Mouse (Mus musculus) kidney, postnatal 36 days (tissue): ENCODE results near the gene Gm3127.
A peak's percentile ranks its signal among the peaks of the same experiment; 100 is the strongest.
"Not testable (repeated sequence)": the region's sequence is repeated elsewhere in the genome, so short reads cannot be mapped to it uniquely, and the experiment has no call there.

Source experiments
- DNase-seq, 2 experiments: peaks; one replicate each; pipeline ENCODE4 v3.0.0; 2021 to 2022; ENCODE audit warnings: mixed read lengths in 2 of 2

Gene Gm3127

DNA sequence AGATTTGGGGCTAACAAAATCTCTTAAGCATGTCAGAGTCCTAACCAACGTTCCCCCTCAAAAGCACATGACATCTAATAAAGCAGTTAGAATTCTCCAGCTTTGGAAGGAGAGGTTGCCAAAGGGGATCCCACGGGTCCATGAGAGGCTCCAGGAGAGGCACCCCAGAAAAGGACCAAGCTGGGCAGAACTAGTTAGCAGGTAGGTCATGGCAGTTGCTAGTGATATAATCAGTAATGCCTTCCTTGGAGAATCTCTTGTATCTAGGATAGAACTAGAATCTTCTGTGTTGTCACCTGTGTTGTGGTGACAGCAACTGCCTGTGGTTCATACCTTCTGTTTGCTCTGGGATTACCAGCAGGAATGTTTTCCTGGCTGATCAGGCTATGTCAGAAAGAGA, at the start of gene Gm3127:
Gene Gm3127 (plus strand): TSS at position 301 of the 400 bp plus-strand sequence.
- not testable (repeated sequence) for DNase-seq

DNA sequence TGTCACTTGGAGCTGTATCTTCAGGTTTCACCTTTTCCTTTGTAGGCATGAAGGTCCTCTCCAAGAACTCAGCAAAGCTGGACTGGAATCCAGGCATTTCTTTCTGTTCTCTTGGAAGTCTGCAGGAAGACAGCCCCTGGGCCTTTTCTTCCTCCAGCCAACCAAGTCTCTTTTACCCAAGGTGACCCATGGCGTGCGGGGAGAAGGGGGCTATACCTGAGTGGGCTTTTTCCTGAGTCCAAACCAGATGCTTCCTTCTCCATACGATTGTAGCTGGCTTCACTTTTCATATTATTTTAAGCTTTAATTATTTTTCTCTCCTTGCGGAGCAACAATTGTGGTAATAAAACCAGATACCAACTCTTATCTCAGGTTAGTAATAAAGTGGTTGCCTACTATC, 23.2 kb upstream of the Gm3127 start:
- peak in 1 of 2 experiments; percentile 0 for DNase-seq

DNA sequence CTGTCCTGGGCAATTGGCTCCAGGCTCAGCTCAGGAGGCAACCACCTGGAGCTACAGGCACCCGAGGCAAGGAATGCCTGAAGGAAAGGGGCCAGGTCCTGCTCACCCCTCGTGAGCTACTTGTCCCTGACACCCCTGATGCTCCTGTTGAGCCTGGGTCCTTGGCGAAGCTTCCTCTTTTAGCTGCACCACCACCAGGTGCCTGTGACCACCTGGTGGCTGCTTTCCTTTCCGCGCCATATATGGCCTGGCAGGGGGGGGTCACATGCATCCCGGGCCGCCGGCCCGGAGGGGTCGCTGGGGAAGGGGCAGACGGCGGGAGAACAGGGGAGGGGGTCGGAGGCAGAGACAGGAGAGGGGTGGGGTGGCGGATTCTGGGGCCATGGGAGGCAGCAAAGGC, 17.2 kb downstream of the Gm3127 start:
- DNase-seq, result not testable (repeated sequence)

GRCm38 (mm10) chr14:4182491-4183210, 17.8 kb downstream of the Gm3127 start, which contains the start of gene Gm2974:
Gm2974 (plus strand) TSS chr14:4182576.
- peak in 1 of 2 experiments; percentile 10 for DNase-seq

DNA sequence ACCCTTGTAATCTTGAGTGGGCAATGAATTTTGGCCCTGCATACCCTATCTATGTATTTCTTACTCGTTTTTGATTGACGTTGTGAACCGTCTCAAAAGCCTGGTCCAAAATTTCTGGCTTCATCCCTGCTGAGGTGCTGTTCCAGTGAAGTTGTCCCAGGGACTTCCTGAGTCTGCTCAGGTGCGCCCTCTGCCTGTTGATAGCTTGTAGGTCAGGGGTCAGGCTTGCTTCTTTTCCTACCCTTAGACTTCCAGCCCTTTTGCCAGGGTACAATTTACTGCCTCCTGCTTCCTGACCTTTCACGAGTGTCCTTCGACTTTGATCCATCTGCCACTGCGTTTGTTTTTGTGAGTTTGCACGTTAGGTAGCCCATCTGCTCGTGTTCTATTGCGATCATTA, 18.5 kb downstream of the Gm3127 start:
- DNase-seq, result peak in 1 of 2 experiments; percentile 3
